8 mouse cellular contexts compared by ENCODE assay signal in genomic region chr8:123117127-123117731, GRCm38 (mm10). TPM values are rescaled to one million over a fixed set of nuclear protein-coding genes. Genes with fewer than 3 reads are reported as not detected.
DNase-seq lines count a peak whose midpoint lies in the region; ATAC-seq lines count a peak whose summit lies in the region.

TSS of gene Cpne7 (plus strand) at chr8:123117374.

- H3K36me3 ChIP-seq in forebrain, embryonic 16.5 days (ENCODE audit: control insufficient read depth, insufficient read depth) = no peaks in the 10 kb centered on the region
- no peaks in the 10 kb centered on the region for H3K36me3 ChIP-seq in limb, embryonic 10.5 days
- H3K36me3 ChIP-seq in neural tube, embryonic 14.5 days (ENCODE audit: control insufficient read depth, insufficient read depth, low read length) = no peaks in the 10 kb centered on the region

- no peaks in the 10 kb centered on the region for H3K9me3 ChIP-seq in forebrain, embryonic 16.5 days (ENCODE audit: control insufficient read depth, low read length)
- H3K9me3 ChIP-seq in limb, embryonic 10.5 days (replicated peaks) = no peaks in the 10 kb centered on the region
- H3K9me3 ChIP-seq in neural tube, embryonic 14.5 days (ENCODE audit: control insufficient read depth, low read length) = no peaks in the 10 kb centered on the region

- no peak for DNase-seq in layer of hippocampus, adult 18-20 months (ENCODE audit: low spot score in 2 of 2)
- DNase-seq in layer of hippocampus, adult 9-10 months (ENCODE audit: low spot score) = no peak
- DNase-seq in ZHBTc4 (ENCODE audit: low read depth, low spot score) = peak; percentile 33
- peak; percentile 55 for DNase-seq in limb, embryonic 10.5 days (ENCODE audit: low spot score)
- DNase-seq in adrenal gland, postnatal 10 days = no peak
- no peak for DNase-seq in spleen, postnatal 14 days (ENCODE audit: low spot score in 2 of 2)

- H3K4me2 ChIP-seq in forebrain, embryonic 16.5 days (ENCODE audit: low read length) = peak within 1 kb of the TSS; percentile 88
- peak within 1 kb of the TSS; percentile 70 for H3K4me2 ChIP-seq in neural tube, embryonic 14.5 days (ENCODE audit: low read depth, low read length)

- WGBS in forebrain, embryonic 16.5 days = under 1% methylated on average over 51 of the region's 51 CpGs
- WGBS in limb, embryonic 10.5 days = 1% methylated on average over 51 of the region's 51 CpGs
- 2% methylated on average over 51 of the region's 51 CpGs for WGBS in neural tube, embryonic 14.5 days

- peaks cover 11% of the 10 kb centered on the region for H3K4me1 ChIP-seq in forebrain, embryonic 16.5 days (replicated peaks; ENCODE audit: control insufficient read depth, insufficient read depth, low read length)
- peaks cover 37% of the 10 kb centered on the region for H3K4me1 ChIP-seq in limb, embryonic 10.5 days
- H3K4me1 ChIP-seq in neural tube, embryonic 14.5 days (ENCODE audit: control insufficient read depth, insufficient read depth, low read length) = peaks cover 13% of the 10 kb centered on the region; the same call in 1 of the 2 replicates

- no peak within 1 kb of the TSS for H3K27ac ChIP-seq in forebrain, embryonic 16.5 days (ENCODE audit: low read length)
- peak within 1 kb of the TSS; percentile 47 for H3K27ac ChIP-seq in limb, embryonic 10.5 days
- H3K27ac ChIP-seq in neural tube, embryonic 14.5 days (ENCODE audit: low read depth, low read length) = no peak within 1 kb of the TSS

- peak within 1 kb of the TSS; percentile 55 for H3K9ac ChIP-seq in forebrain, embryonic 16.5 days (replicated peaks; ENCODE audit: low read depth, low read length)
- peak within 1 kb of the TSS; percentile 50 for H3K9ac ChIP-seq in neural tube, embryonic 14.5 days (replicated peaks; ENCODE audit: low read depth, low read length)

- ATAC-seq in forebrain, embryonic 16.5 days = no peak
- no peak for ATAC-seq in neural tube, embryonic 14.5 days (ENCODE audit: low read depth)

- H3K27me3 ChIP-seq in forebrain, embryonic 16.5 days (replicated peaks; ENCODE audit: control insufficient read depth, insufficient read depth, low read length) = peaks cover 34% of the 10 kb centered on the region
- peaks cover 62% of the 10 kb centered on the region for H3K27me3 ChIP-seq in limb, embryonic 10.5 days (ENCODE audit: low read depth, poor library complexity, severe bottlenecking)
- H3K27me3 ChIP-seq in neural tube, embryonic 14.5 days (ENCODE audit: control insufficient read depth, insufficient read depth, low read length) = peaks cover 34% of the 10 kb centered on the region

- H3K4me3 ChIP-seq in forebrain, embryonic 16.5 days (replicated peaks; ENCODE audit: low read length) = peak within 1 kb of the TSS; percentile 52
- peak within 1 kb of the TSS; percentile 61 for H3K4me3 ChIP-seq in limb, embryonic 10.5 days
- H3K4me3 ChIP-seq in neural tube, embryonic 14.5 days (ENCODE audit: low read depth, low read length) = peak within 1 kb of the TSS; percentile 35

RNA-seq across cellular contexts. Expression of gene Cpne7, which starts in this region (rescaled TPM):
- total RNA-seq in layer of hippocampus, adult 18-20 months (2021) = 100 to 1,000 TPM; 273 to 284 TPM
- polyA plus RNA-seq in forebrain, embryonic 16.5 days (2015; fragmentation: Nextera tagmentation; extraction: Ambion mirVana) = 2.8 and 7.3 TPM in 2 replicates
- 1.2 TPM in 2 replicates for polyA plus RNA-seq in limb, embryonic 10.5 days (2016; fragmentation: Nextera tagmentation; extraction: Ambion mirVana)
- 1.5 and 1.8 TPM in 2 replicates for polyA plus RNA-seq in neural tube, embryonic 14.5 days (2014; fragmentation: Nextera tagmentation; extraction: Ambion mirVana)
- total RNA-seq in adrenal gland, postnatal 10 days (2021) = 1 to 10 TPM; 4.9 to 5.1 TPM

Comparison
In these comparisons a context has a peak if more than half of its experiments do, and no peak if none do; other contexts are left out.
1. RNA of gene Cpne7 (total RNA-seq): 273 to 284 TPM in layer of hippocampus, adult 18-20 months; 4.9 to 5.1 TPM in adrenal gland, postnatal 10 days; every median in the first group is over 10 times any median in the second.
2. DNase-seq: peak in ZHBTc4 (single experiment) and limb, embryonic 10.5 days (single experiment); none in layer of hippocampus, adult 18-20 months (0 of 2), layer of hippocampus, adult 9-10 months (single experiment), adrenal gland, postnatal 10 days (single experiment) and spleen, postnatal 14 days (0 of 2).
3. Peak in every context shown above with its lines, with median percentiles within 50 percentile points of each other: H3K4me3 ChIP-seq.